Mouse (Mus musculus): ENCODE measurements around the gene Aoc2. TPM values are rescaled to one million over a fixed set of nuclear protein-coding genes. Genes with fewer than 3 reads are reported as not detected.
"Not testable (repeated sequence)": the region's sequence is repeated elsewhere in the genome, so short reads cannot be mapped to it uniquely, and the experiment has no call there.

Aoc2 gene
- polyA plus RNA-seq, 1 experiment from 2014 or later: 1.4 TPM

DNA sequence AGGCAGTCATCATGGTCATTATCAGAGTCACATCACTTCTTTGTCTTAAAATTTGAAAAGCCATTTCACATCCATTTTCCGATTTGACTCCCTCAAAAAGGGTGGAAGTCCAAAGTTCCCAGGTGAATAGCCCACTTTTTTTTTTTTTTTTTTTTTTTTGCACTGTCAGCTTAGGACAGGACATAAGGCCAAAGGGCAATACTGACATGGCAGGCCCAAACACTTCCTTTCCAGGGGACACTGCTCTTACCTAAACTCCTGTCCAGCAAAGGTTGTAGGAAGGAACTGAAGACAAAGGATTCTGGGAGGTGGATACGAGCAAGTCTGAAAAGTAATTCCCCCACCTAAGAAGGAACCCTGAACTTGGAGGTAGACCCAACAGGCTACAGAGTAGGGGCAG is 31.1 kb downstream of the Aoc2 start:
- no peaks in the 10 kb centered on the region for H3K4me1 ChIP-seq (replicated peaks; ENCODE audit: control insufficient read depth, insufficient read depth, low read length)
- H3K4me2 ChIP-seq (replicated peaks; ENCODE audit: low read depth, low read length): no peak overlapping the region
- no peak overlapping the region for H3K9ac ChIP-seq (ENCODE audit: low read depth, low read length)
- H3K27me3 ChIP-seq (ENCODE audit: control insufficient read depth, insufficient read depth, low read length): no peaks in the 10 kb centered on the region
- 94% methylated on average over 2 of the region's 2 CpGs for WGBS
- ATAC-seq (ENCODE audit: low FRiP score) (no peak), DNase-seq (ENCODE audit: low spot score) (no peak)
- no peak overlapping the region for H3K4me3 ChIP-seq (ENCODE audit: low read depth, low read length)
- no peak overlapping the region for H3K27ac ChIP-seq (ENCODE audit: low read depth, low read length)
- H3K9me3 ChIP-seq (ENCODE audit: control insufficient read depth, low read length): no peaks in the 10 kb centered on the region
- H3K36me3 ChIP-seq (ENCODE audit: control insufficient read depth, insufficient read depth, low read length): no peaks in the 10 kb centered on the region

DNA sequence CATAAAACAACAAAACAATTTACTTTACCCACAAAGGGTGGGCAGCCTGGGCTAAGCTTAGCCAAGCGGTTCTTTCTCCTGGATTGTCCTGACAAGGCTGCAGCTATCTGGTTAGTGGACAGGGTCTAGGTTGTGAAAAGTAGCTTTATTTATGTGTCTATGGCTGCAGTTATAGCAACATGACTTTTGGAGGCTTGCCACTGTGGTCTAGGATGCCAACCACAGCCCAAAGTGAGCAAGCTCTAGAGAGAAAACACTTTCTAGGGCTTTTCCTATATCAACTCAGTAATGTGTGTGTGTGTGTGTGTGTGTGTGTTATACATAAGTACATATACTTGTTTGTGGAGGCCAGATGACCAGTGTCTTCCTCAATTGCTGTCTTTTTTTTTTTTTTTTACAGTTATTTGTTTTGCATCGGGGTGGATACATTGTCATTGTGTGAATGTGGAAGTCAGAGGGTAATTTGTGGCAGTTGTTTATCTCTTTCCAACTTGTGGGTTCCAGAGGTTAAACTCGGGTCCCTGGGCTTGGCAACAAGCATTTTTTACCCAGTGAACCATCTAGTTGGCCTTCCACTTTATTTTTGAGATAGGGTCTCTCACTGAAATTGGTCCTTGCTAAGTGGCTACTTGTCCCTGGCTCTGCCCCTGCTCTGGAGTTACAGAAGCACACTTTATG is 32.8 kb downstream of the Aoc2 start:
- Histone ChIP-seq H3K27ac (ENCODE audit: low read depth, low read length) (no peak overlapping the region), H3K4me3 (ENCODE audit: low read depth, low read length) (no peak overlapping the region), H3K4me1 (replicated peaks; ENCODE audit: control insufficient read depth, insufficient read depth, low read length) (no peaks in the 10 kb centered on the region), H3K4me2 (replicated peaks; ENCODE audit: low read depth, low read length) (no peak overlapping the region), H3K27me3 (ENCODE audit: control insufficient read depth, insufficient read depth, low read length) (no peaks in the 10 kb centered on the region), H3K36me3 (ENCODE audit: control insufficient read depth, insufficient read depth, low read length) (no peaks in the 10 kb centered on the region), H3K9ac (ENCODE audit: low read depth, low read length) (no peak overlapping the region), H3K9me3 (ENCODE audit: control insufficient read depth, low read length) (no peaks in the 10 kb centered on the region)
- ATAC-seq (ENCODE audit: low FRiP score) (no peak), DNase-seq (ENCODE audit: low spot score) (no peak)
- 78% methylated on average over 3 of the region's 3 CpGs for WGBS

DNA sequence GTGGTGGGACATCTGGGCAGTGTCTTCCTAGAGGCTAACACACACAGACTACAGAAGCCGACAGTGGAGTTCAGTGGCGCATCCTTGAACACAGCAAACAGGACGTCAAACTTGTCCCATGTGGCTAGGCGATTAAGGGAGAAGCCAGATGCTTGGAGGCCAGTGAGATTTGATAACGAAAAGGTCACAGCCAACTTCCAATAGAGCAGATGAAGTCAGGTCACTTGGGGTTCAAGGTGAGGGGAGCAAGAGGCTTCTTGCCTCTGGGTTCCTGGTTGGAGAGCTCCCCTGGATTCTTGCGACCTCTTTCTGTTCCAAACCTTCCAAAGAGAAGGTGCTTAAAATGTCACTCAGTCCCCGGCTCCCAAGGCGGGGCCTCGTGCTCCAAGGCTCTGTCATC is 34.9 kb downstream of the Aoc2 start:
- no peak overlapping the region for H3K9ac ChIP-seq (ENCODE audit: low read depth, low read length)
- WGBS: 75% methylated on average over 9 of the region's 9 CpGs
- ATAC-seq (ENCODE audit: low FRiP score) (no peak), DNase-seq (ENCODE audit: low spot score) (no peak)
- H3K27ac ChIP-seq (ENCODE audit: low read depth, low read length): no peak overlapping the region
- no peak overlapping the region for H3K4me3 ChIP-seq (ENCODE audit: low read depth, low read length)
- no peaks in the 10 kb centered on the region for H3K9me3 ChIP-seq (ENCODE audit: control insufficient read depth, low read length)
- H3K36me3 ChIP-seq (ENCODE audit: control insufficient read depth, insufficient read depth, low read length): no peaks in the 10 kb centered on the region
- H3K4me1 ChIP-seq (replicated peaks; ENCODE audit: control insufficient read depth, insufficient read depth, low read length): no peaks in the 10 kb centered on the region
- H3K4me2 ChIP-seq (replicated peaks; ENCODE audit: low read depth, low read length): no peak overlapping the region
- no peaks in the 10 kb centered on the region for H3K27me3 ChIP-seq (ENCODE audit: control insufficient read depth, insufficient read depth, low read length)

DNA sequence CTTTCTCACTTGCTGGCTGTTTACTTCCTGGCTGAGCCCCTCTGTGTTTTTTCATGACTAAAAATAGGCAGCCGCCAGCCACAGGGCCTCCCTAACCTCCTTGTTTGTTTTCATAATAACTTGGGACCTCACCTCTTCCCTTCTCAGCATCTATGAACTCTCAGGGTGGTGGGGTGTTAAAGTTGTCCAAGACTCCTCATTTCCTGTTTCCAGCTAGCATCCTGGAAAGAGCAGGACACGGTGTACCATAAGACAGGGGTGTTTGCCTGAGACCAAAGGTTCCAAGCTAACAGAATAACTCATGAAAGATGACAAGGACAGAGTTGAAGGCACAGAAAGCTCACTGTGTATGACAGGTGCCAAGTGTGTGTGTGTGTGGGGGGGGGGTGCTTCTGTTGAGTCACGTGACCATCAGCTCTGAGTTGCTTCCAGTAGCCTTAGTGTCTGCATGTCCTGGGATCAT is 35.8 kb downstream of the Aoc2 start:
- Histone ChIP-seq H3K36me3 (ENCODE audit: control insufficient read depth, insufficient read depth, low read length) (no peaks in the 10 kb centered on the region), H3K9me3 (ENCODE audit: control insufficient read depth, low read length) (no peaks in the 10 kb centered on the region), H3K27ac (ENCODE audit: low read depth, low read length) (no peak overlapping the region), H3K27me3 (ENCODE audit: control insufficient read depth, insufficient read depth, low read length) (no peaks in the 10 kb centered on the region), H3K9ac (ENCODE audit: low read depth, low read length) (no peak overlapping the region), H3K4me3 (ENCODE audit: low read depth, low read length) (no peak overlapping the region), H3K4me1 (replicated peaks; ENCODE audit: control insufficient read depth, insufficient read depth, low read length) (no peaks in the 10 kb centered on the region), H3K4me2 (replicated peaks; ENCODE audit: low read depth, low read length) (no peak overlapping the region)
- DNase-seq (ENCODE audit: low spot score) (no peak), ATAC-seq (ENCODE audit: low FRiP score) (no peak)
- 58% methylated on average over 3 of the region's 3 CpGs for WGBS

DNA sequence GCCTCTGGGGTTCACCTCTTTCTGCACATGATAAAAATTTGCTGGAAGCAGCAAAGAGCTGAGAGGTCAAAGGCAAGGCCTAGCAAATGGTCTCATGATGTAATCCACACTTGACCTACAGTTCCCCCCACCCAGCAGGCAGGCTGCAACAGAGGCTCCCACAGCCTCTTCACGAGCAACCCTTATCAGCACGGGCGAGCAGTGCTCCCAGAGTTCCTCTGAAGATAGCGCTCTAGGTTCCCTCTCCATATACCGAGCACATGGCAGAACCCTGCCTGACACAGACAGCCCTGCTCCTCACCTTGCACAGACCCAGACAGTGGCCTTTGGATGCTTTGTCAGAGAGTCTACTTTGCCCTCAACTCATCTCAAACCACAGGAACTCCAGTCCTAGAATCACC is 39.7 kb downstream of the Aoc2 start:
- H3K9me3 ChIP-seq (ENCODE audit: control insufficient read depth, low read length): no peaks in the 10 kb centered on the region
- no peak overlapping the region for H3K4me3 ChIP-seq (ENCODE audit: low read depth, low read length)
- no peak overlapping the region for H3K9ac ChIP-seq (ENCODE audit: low read depth, low read length)
- ATAC-seq (ENCODE audit: low FRiP score) (no peak), DNase-seq (ENCODE audit: low spot score) (no peak)
- H3K4me2 ChIP-seq (replicated peaks; ENCODE audit: low read depth, low read length): no peak overlapping the region
- no peaks in the 10 kb centered on the region for H3K36me3 ChIP-seq (ENCODE audit: control insufficient read depth, insufficient read depth, low read length)
- H3K4me1 ChIP-seq (replicated peaks; ENCODE audit: control insufficient read depth, insufficient read depth, low read length): no peaks in the 10 kb centered on the region
- no peak overlapping the region for H3K27ac ChIP-seq (ENCODE audit: low read depth, low read length)
- H3K27me3 ChIP-seq (ENCODE audit: control insufficient read depth, insufficient read depth, low read length): no peaks in the 10 kb centered on the region
- 80% methylated on average over 5 of the region's 5 CpGs for WGBS

DNA sequence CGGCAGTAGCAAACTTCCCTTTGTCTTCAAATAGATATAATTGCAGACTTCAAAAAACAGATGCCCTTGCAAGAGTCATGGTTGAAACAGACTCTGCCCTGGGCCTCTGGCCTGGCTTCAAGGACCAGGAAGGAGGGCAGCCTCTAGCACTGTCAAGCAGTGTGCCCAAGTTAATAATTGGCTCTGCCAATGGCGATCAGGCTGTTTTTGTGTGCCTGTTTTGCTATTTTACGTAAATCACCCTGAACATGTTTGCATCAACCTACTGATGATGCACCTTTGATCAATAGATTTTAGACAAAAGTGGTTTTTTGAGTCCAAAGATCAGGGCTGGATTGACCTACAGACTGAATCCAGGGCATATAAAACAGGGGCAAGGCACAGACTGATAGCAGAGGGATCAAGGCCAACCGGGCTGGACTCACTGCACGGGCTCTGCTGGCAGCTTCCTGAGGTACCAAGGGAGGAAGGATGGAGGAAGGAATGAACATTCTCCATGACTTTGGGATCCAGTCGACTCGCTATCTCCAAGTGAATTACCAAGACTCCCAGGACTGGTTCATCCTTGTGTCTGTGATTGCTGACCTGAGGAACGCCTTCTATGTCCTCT is 42.6 kb downstream of the Aoc2 start, which contains the start of gene G6pc:
G6pc (plus strand) TSS at position 236 of the 610 bp plus-strand sequence.
- Histone ChIP-seq H3K27me3 (ENCODE audit: control insufficient read depth, insufficient read depth, low read length) (no peaks in the 10 kb centered on the region), H3K27ac (ENCODE audit: low read depth, low read length) (no peak within 1 kb of the TSS), H3K4me3 (ENCODE audit: low read depth, low read length) (no peak within 1 kb of the TSS), H3K9me3 (ENCODE audit: control insufficient read depth, low read length) (no peaks in the 10 kb centered on the region), H3K9ac (ENCODE audit: low read depth, low read length) (no peak within 1 kb of the TSS), H3K4me1 (replicated peaks; ENCODE audit: control insufficient read depth, insufficient read depth, low read length) (no peaks in the 10 kb centered on the region), H3K4me2 (replicated peaks; ENCODE audit: low read depth, low read length) (no peak within 1 kb of the TSS), H3K36me3 (ENCODE audit: control insufficient read depth, insufficient read depth, low read length) (no peaks in the 10 kb centered on the region)
- WGBS: 86% methylated on average over 8 of the region's 8 CpGs
- DNase-seq (ENCODE audit: low spot score) (no peak), ATAC-seq (ENCODE audit: low FRiP score) (no peak)

DNA sequence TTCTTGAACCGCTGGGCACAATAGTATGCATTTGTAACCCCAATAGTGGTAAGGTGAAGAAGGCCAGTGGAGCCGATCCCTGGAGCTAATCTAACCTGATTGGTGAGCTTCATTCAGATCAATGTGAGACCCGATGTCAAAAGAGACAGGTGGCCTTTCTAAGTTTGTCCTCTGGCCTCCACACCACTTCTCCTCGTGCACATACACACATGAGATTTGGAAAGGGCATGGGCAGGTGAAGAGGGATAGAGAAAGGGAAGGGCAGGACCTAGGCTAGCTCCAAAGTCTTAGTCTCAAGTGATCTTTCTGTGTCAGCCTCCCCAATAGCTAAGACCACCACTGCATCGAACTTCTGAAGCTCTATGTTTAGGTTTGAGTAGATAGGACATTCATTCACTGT is 45.3 kb downstream of the Aoc2 start:
- Histone ChIP-seq H3K27me3 (ENCODE audit: control insufficient read depth, insufficient read depth, low read length) (no peaks in the 10 kb centered on the region), H3K36me3 (ENCODE audit: control insufficient read depth, insufficient read depth, low read length) (no peaks in the 10 kb centered on the region), H3K27ac (ENCODE audit: low read depth, low read length) (no peak overlapping the region), H3K9ac (ENCODE audit: low read depth, low read length) (no peak overlapping the region), H3K9me3 (ENCODE audit: control insufficient read depth, low read length) (no peaks in the 10 kb centered on the region), H3K4me1 (replicated peaks; ENCODE audit: control insufficient read depth, insufficient read depth, low read length) (no peaks in the 10 kb centered on the region), H3K4me3 (ENCODE audit: low read depth, low read length) (no peak overlapping the region), H3K4me2 (replicated peaks; ENCODE audit: low read depth, low read length) (no peak overlapping the region)
- 67% methylated on average over 5 of the region's 5 CpGs for WGBS
- ATAC-seq (ENCODE audit: low FRiP score) (no peak), DNase-seq (ENCODE audit: low spot score) (no peak)

DNA sequence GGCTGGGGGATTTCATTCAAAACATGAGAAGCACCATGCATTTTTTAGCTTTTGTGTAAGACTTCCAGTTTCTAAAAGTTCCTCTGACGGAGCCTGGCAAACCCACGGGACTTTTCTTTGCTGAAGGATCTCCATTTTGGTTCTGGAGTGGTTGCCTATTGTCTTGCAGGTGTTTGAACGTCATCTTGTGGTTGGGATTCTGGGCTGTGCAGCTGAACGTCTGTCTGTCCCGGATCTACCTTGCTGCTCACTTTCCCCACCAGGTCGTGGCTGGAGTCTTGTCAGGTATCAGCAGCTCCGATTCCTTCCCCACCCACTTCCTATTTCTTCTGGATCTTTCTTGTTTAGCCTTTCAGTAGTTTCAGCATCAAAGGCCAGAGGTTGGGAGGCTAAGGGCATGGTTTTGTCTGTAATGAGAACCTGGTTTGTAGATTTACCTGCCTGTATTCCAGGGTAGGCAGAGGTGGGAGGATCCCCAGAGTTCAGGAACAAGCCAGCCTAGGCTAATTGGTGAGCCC is 49.6 kb downstream of the Aoc2 start:
- no peak overlapping the region for H3K4me2 ChIP-seq (replicated peaks; ENCODE audit: low read depth, low read length)
- ATAC-seq (ENCODE audit: low FRiP score) (no peak), DNase-seq (ENCODE audit: low spot score) (no peak)
- H3K27ac ChIP-seq (ENCODE audit: low read depth, low read length): no peak overlapping the region
- H3K27me3 ChIP-seq (ENCODE audit: control insufficient read depth, insufficient read depth, low read length): no peaks in the 10 kb centered on the region
- 81% methylated on average over 7 of the region's 7 CpGs for WGBS
- H3K4me1 ChIP-seq (replicated peaks; ENCODE audit: control insufficient read depth, insufficient read depth, low read length): no peaks in the 10 kb centered on the region
- H3K36me3 ChIP-seq (ENCODE audit: control insufficient read depth, insufficient read depth, low read length): no peaks in the 10 kb centered on the region
- no peak overlapping the region for H3K4me3 ChIP-seq (ENCODE audit: low read depth, low read length)
- no peak overlapping the region for H3K9ac ChIP-seq (ENCODE audit: low read depth, low read length)
- H3K9me3 ChIP-seq (ENCODE audit: control insufficient read depth, low read length): no peaks in the 10 kb centered on the region

DNA sequence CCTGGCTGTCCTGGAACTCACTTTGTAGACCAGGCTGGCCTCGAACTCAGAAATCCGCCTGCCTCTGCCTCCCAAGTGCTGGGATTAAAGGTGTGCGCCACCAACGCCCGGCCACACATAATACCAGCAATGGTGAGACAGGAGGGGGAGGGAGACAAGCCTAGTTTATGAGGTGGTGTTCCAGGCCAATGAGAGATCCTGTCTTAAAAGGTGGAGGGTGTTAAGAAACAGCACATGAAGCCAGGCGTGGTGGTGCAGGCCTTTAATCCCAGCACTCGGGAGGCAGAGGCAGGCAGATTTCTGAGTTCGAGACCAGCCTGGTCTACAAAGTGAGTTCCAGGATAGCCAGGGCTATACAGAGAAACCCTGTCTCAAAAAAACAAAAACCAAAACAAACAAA is 53.3 kb downstream of the Aoc2 start:
- H3K9me3 ChIP-seq (ENCODE audit: control insufficient read depth, low read length); ATAC-seq (ENCODE audit: low FRiP score); DNase-seq (ENCODE audit: low spot score); H3K27ac ChIP-seq (ENCODE audit: low read depth, low read length); H3K4me1 ChIP-seq (replicated peaks; ENCODE audit: control insufficient read depth, insufficient read depth, low read length); H3K27me3 ChIP-seq (ENCODE audit: control insufficient read depth, insufficient read depth, low read length); H3K36me3 ChIP-seq (ENCODE audit: control insufficient read depth, insufficient read depth, low read length); H3K9ac ChIP-seq (ENCODE audit: low read depth, low read length); H3K4me3 ChIP-seq (ENCODE audit: low read depth, low read length); H3K4me2 ChIP-seq (replicated peaks; ENCODE audit: low read depth, low read length): not testable (repeated sequence)
- 95% methylated on average over 8 of the region's 8 CpGs for WGBS
